Mouse (Mus musculus) ES-Bruce4 (cell line): ENCODE measurements at regions not wholly inside any gene's neighbourhood (a gene's known extent, or its start where the extent isn't known, plus 50 kb on each side); places are given as distances from the start of the nearest gene placed in this dataset.

Source experiments
- H3K27ac ChIP-seq: 2 replicates; pipeline ENCODE4 v1.5.1; 2012; ENCODE audit warnings: low read length, inconsistent platforms; ENCODE audit not compliant: insufficient read depth
- H3K27me3 ChIP-seq: 2 replicates; pipeline ENCODE4 v1.6.1; 2012; ENCODE audit warnings: mild to moderate bottlenecking, low read length, inconsistent platforms; ENCODE audit not compliant: control insufficient read depth, poor library complexity, insufficient read depth, severe bottlenecking
- H3K36me3 ChIP-seq: 2 replicates; pipeline ENCODE4 v1.6.1; 2012; ENCODE audit warnings: inconsistent platforms, mild to moderate bottlenecking, low read length, moderate library complexity; ENCODE audit not compliant: control insufficient read depth, poor library complexity, insufficient read depth, severe bottlenecking
- H3K4me1 ChIP-seq: one replicate; pipeline ENCODE4 v1.8.1; 2011; ENCODE audit warnings: low read length; ENCODE audit not compliant: control insufficient read depth, insufficient read depth
- H3K4me3 ChIP-seq: 2 replicates; pipeline ENCODE4 v1.5.1; 2011; ENCODE audit warnings: low read depth, mild to moderate bottlenecking, low read length
- H3K9ac ChIP-seq: 2 replicates; pipeline ENCODE4 v1.6.1; 2012; ENCODE audit warnings: low read depth, mild to moderate bottlenecking, inconsistent platforms; ENCODE audit not compliant: poor library complexity, severe bottlenecking
- H3K9me3 ChIP-seq: replicated peaks from 2 replicates; pipeline ENCODE4 v1.6.1; 2012; ENCODE audit warnings: mild to moderate bottlenecking, low read length, inconsistent platforms; ENCODE audit not compliant: control insufficient read depth, poor library complexity, insufficient read depth, severe bottlenecking
- CTCF ChIP-seq: IDR thresholded peaks from one replicate; pipeline ENCODE4 v1.8.1; 2011; ENCODE audit warnings: low read depth, low read length
- EP300 ChIP-seq: IDR thresholded peaks from 2 replicates; pipeline ENCODE4 v1.6.1; 2011; ENCODE audit warnings: low read depth, low read length; ENCODE audit not compliant: insufficient read depth
- POLR2A ChIP-seq: IDR thresholded peaks from one replicate; pipeline ENCODE4 v1.8.1; 2011; ENCODE audit warnings: low read length; ENCODE audit not compliant: insufficient read depth

DNA sequence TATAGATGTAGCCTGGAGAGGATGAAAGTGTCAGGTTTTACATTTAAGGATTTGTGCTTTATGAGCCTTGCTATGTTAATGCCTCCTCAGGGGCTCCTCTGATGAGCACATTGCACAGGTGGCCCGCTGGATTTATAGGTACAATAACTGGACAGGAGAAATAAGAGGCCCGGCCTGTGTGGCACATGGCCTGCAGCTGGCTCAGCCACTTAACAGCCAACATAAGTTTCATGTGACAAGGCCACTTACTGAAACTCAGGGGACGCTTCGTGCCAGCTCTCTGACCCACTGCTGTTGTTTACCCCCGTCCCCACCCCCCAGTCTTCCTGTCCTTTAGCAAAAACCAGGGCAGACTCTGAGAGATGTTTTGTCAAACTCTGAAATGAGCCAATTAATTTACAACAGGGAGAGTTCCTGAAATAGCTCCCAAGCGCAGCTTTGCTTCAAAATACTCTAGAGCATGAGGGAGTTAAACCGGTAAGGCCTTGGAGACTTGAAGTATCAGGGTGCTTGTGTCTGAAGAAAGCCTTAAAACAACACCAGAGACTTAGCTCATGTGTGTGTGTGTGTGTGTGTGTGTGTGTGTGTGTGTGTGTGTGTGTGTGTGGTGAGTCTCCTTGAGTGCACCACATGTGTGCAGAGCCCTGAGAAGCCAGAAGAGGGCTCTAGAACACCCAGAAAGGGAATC is 285.2 kb upstream of the Fam241a start:
- TF ChIP-seq CTCF (no peak), POLR2A (no peak), EP300 (no peak)
- Histone ChIP-seq H3K27me3 (no peaks in the 10 kb centered on the region), H3K27ac (no peak overlapping the region), H3K9ac (no peak overlapping the region), H3K4me3 (no peak overlapping the region), H3K36me3 (no peaks in the 10 kb centered on the region), H3K9me3 (no peaks in the 10 kb centered on the region), H3K4me1 (no peaks in the 10 kb centered on the region)

DNA sequence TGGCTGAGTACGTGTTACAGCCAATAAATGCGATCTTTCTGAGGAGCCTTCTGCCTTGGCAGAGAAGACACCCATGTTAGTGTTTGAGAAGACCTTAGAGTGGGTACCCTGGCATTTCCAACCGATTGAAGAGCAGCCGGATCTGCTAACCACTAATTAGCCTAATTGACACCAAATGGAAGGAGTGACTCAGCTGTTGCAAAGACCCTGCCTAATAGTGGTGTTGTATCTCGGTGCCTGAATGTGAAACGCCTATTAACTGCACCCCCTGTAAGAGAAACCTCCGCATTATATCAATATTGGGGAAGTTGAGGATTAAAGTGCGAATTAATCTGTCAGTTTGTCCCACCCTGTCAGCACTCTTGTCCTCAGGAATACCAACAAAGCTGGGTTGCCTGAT is 253.1 kb upstream of the Fam241a start:
- Histone ChIP-seq H3K27ac (no peak overlapping the region), H3K27me3 (no peaks in the 10 kb centered on the region), H3K9me3 (no peaks in the 10 kb centered on the region), H3K9ac (no peak overlapping the region), H3K36me3 (no peaks in the 10 kb centered on the region), H3K4me3 (no peak overlapping the region), H3K4me1 (no peaks in the 10 kb centered on the region)
- no peak for TF ChIP-seq POLR2A
- no peak for TF ChIP-seq EP300
- no peak for TF ChIP-seq CTCF

DNA sequence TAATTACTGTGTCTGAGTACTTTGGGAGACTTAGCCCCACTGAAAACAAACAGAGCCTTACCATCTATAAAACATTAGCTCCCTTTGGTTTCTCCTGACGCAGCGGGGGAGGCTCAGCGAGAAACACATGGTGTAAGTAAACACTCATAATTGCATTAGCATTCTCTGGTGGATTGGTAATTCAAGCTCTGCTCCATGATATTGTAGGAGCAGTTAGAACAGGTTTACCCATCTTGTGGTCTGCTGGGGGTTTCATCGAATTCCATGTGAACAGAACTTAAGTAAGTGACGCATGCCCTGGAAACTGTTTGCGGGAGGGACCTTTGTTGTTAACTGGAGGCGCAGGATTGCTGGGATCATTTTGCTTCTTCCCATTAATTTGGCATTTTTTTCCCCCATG is 249.2 kb upstream of the Fam241a start:
- Histone ChIP-seq H3K4me3 (no peak overlapping the region), H3K27ac (no peak overlapping the region), H3K36me3 (no peaks in the 10 kb centered on the region), H3K9me3 (no peaks in the 10 kb centered on the region), H3K27me3 (no peaks in the 10 kb centered on the region), H3K9ac (no peak overlapping the region), H3K4me1 (no peaks in the 10 kb centered on the region)
- no peak for TF ChIP-seq CTCF
- no peak for TF ChIP-seq EP300
- no peak for TF ChIP-seq POLR2A

DNA sequence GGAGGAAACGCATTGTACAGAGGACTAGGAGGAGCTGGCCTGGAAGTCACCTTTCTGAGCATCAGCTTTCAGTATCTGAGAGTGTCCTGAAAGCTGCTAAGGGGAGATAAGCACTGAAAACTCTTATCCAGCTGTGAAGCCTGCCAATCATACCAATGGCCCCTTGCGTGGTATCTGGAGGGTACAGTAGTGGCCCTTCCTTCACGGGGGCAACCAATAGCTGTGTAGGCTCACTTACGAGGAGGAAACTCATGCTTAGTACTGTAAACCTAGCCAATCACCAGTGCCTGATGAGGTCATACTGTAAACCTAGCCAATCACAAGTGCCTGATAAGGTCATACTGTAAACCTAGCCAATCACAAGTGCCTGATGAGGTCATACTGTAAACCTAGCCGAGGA is 231.7 kb upstream of the Fam241a start:
- H3K9me3 ChIP-seq = no peaks in the 10 kb centered on the region
- H3K4me1 ChIP-seq = no peaks in the 10 kb centered on the region
- no peak overlapping the region for H3K9ac ChIP-seq
- no peaks in the 10 kb centered on the region for H3K36me3 ChIP-seq
- no peak for TF ChIP-seq EP300
- no peak for TF ChIP-seq POLR2A
- H3K27ac ChIP-seq = no peak overlapping the region
- H3K27me3 ChIP-seq = no peaks in the 10 kb centered on the region
- H3K4me3 ChIP-seq = no peak overlapping the region

DNA sequence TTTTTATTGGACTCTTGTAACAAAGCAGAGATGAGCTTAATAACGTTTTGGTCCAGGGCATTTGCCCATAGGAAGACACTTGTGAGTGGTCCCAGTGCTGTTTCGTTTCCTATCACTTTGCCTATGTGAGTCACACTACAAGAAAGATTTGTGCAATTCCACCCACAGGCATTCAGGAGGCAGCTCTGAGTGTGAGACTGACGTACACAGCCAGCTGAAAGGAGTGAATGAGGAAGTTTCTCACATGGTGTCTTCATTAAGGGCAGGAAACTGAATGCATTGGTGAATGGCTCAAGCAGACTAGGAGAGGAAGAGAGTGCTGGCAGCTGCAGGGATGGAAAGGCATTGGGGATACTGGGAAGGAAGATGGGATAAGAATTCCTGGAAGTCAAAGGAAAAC is 230.5 kb upstream of the Fam241a start:
- Histone ChIP-seq H3K9ac (no peak overlapping the region), H3K36me3 (no peaks in the 10 kb centered on the region), H3K27ac (no peak overlapping the region), H3K4me3 (no peak overlapping the region), H3K9me3 (no peaks in the 10 kb centered on the region), H3K4me1 (no peaks in the 10 kb centered on the region), H3K27me3 (no peaks in the 10 kb centered on the region)
- TF ChIP-seq EP300 = no peak
- no peak for TF ChIP-seq CTCF

DNA sequence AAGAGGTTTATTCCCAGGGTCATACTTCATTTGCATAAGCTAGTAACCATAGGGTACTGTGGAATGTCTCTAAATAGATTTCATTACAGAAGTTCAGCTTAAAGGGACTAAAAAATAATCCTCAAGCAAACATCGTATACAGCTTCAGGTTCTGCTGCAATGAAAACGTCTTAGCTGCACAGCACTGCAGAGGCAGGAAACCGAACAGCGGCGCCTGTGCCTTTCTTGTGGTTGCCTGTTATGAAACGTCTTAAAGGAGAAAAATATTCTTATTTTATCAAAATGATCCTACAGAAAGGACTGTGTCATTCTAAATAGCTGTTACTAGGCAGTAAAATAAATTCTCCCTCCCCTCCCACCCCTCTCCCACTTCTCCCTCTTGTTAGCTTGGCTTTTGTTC is 226.0 kb upstream of the Fam241a start:
- H3K9ac ChIP-seq = no peak overlapping the region
- no peak overlapping the region for H3K27ac ChIP-seq
- TF ChIP-seq CTCF (no peak), EP300 (no peak), POLR2A (no peak)
- no peaks in the 10 kb centered on the region for H3K27me3 ChIP-seq
- no peak overlapping the region for H3K4me3 ChIP-seq
- H3K4me1 ChIP-seq = no peaks in the 10 kb centered on the region
- H3K36me3 ChIP-seq = no peaks in the 10 kb centered on the region
- H3K9me3 ChIP-seq = no peaks in the 10 kb centered on the region
